ENCODE assay signal across 9 mouse cellular contexts in genomic region chr7:3221902-3222419, GRCm38 (mm10). TPM values are rescaled to one million over a fixed set of nuclear protein-coding genes. Genes with fewer than 3 reads are reported as not detected.
A peak's percentile ranks its signal among the peaks of the same experiment; 100 is the strongest.
DNase-seq lines count a peak whose midpoint lies in the region; ATAC-seq lines count a peak whose summit lies in the region.
"Had no signal": no experiment of that assay in that cellular context is flagged by ENCODE, and none has a peak within 500 bp of the region (broad histone marks: within the 10 kb centered on the region; RNA-seq: fewer than 3 reads in every experiment).

No protein-coding gene starts in this region.

- intact Hi-C loops in left cerebral cortex, postnatal 4 days (cut with DNase I): loop anchor here (5.0 to 10.0 kb wide), 2 partner anchors 73 to 225 kb away; no protein-coding TSS in a partner anchor

- H3K4me3 ChIP-seq in embryonic facial prominence, embryonic 14.5 days (ENCODE audit: low read depth, low read length): no peak overlapping the region
- no peak overlapping the region for H3K4me3 ChIP-seq in neural tube, embryonic 13.5 days

- peaks cover 29% of the 10 kb centered on the region for H3K27me3 ChIP-seq in embryonic facial prominence, embryonic 14.5 days (replicated peaks; ENCODE audit: control insufficient read depth, insufficient read depth, low read length)
- H3K27me3 ChIP-seq in neural tube, embryonic 13.5 days: peaks cover 40% of the 10 kb centered on the region

- H3K9me3 ChIP-seq in embryonic facial prominence, embryonic 14.5 days (ENCODE audit: control insufficient read depth, low read length): no peaks in the 10 kb centered on the region
- no peaks in the 10 kb centered on the region for H3K9me3 ChIP-seq in neural tube, embryonic 13.5 days

- no peaks in the 10 kb centered on the region for H3K36me3 ChIP-seq in embryonic facial prominence, embryonic 14.5 days (ENCODE audit: control insufficient read depth, insufficient read depth, low read length)
- H3K36me3 ChIP-seq in neural tube, embryonic 13.5 days: no peaks in the 10 kb centered on the region

- ATAC-seq in embryonic facial prominence, embryonic 14.5 days (ENCODE audit: low read depth): no peak
- peak; percentile 50; the same call in 1 of the 2 replicates for ATAC-seq in neural tube, embryonic 13.5 days (ENCODE audit: low read depth)

- H3K4me1 ChIP-seq in embryonic facial prominence, embryonic 14.5 days (ENCODE audit: control insufficient read depth, insufficient read depth, low read length): no peaks in the 10 kb centered on the region
- no peaks in the 10 kb centered on the region for H3K4me1 ChIP-seq in neural tube, embryonic 13.5 days (replicated peaks)

- H3K4me2 ChIP-seq in embryonic facial prominence, embryonic 14.5 days (ENCODE audit: low read depth, low read length): no peak overlapping the region
- no peak overlapping the region for H3K4me2 ChIP-seq in neural tube, embryonic 13.5 days

- no peak overlapping the region for H3K9ac ChIP-seq in embryonic facial prominence, embryonic 14.5 days (ENCODE audit: low read depth, low read length)
- H3K9ac ChIP-seq in neural tube, embryonic 13.5 days: no peak overlapping the region

- 25% methylated on average over 3 of the region's 3 CpGs for WGBS in embryonic facial prominence, embryonic 14.5 days
- 29% methylated on average over 3 of the region's 3 CpGs for WGBS in neural tube, embryonic 13.5 days

- peak; percentile 64 for DNase-seq in testis, postnatal 10 days (ENCODE audit: low spot score)
- DNase-seq in testis, postnatal 14 days (ENCODE audit: low spot score): no peak
- peak; percentile 69 for DNase-seq in adrenal gland, postnatal 14 days
- DNase-seq in embryonic facial prominence, embryonic 14.5 days (ENCODE audit: low spot score): peak; percentile 70
- DNase-seq in induced T-regulatory cell, adult 2 months (ENCODE audit: low read depth): peak; percentile 62
- peak; percentile 43 for DNase-seq in left cerebral cortex, postnatal 4 days
- no peak for DNase-seq in ovary, adult 18-20 months (ENCODE audit: low spot score)

- H3K27ac ChIP-seq in embryonic facial prominence, embryonic 14.5 days (replicated peaks; ENCODE audit: low read depth, low read length): no peak overlapping the region
- no peak overlapping the region for H3K27ac ChIP-seq in neural tube, embryonic 13.5 days (replicated peaks)

RNA-seq across cellular contexts. Expression of gene Nlrp12, which starts 27.6 kb away (rescaled TPM):
- total RNA-seq in adrenal gland, postnatal 14 days (2021): 0.15 TPM in 1 of 2 replicates, not detected in the other
- 0.03 TPM in 1 of 2 replicates, not detected in the other for polyA plus RNA-seq in embryonic facial prominence, embryonic 14.5 days (2014; fragmentation: Nextera tagmentation; extraction: Ambion mirVana)
- under 1 TPM; 0.06 to 0.08 TPM for total RNA-seq in left cerebral cortex, postnatal 4 days (2021)
- not detected in 2 replicates for polyA plus RNA-seq in neural tube, embryonic 13.5 days (2015; fragmentation: Nextera tagmentation; extraction: Ambion mirVana)
- total RNA-seq: gastrocnemius, postnatal 4 days had no signal

RNA-seq across cellular contexts. Expression of gene AU018091, which starts 53.0 kb away (rescaled TPM):
- total RNA-seq in adrenal gland, postnatal 14 days (2021): not detected in 2 replicates
- polyA plus RNA-seq in embryonic facial prominence, embryonic 14.5 days (2014; fragmentation: Nextera tagmentation; extraction: Ambion mirVana): 0.10 and 0.16 TPM in 2 replicates
- total RNA-seq in left cerebral cortex, postnatal 4 days (2021): not detected
- not detected in 2 replicates for polyA plus RNA-seq in neural tube, embryonic 13.5 days (2015; fragmentation: Nextera tagmentation; extraction: Ambion mirVana)
- total RNA-seq: gastrocnemius, postnatal 4 days had no signal

Comparison
In these comparisons a context has a peak if more than half of its experiments do, and no peak if none do; other contexts are left out.
1. DNase-seq: peak in testis, postnatal 10 days (single experiment), adrenal gland, postnatal 14 days (single experiment), embryonic facial prominence, embryonic 14.5 days (single experiment), induced T-regulatory cell, adult 2 months (single experiment) and left cerebral cortex, postnatal 4 days (single experiment); none in testis, postnatal 14 days (single experiment) and ovary, adult 18-20 months (single experiment).